14 mouse cellular contexts compared by ENCODE assay signal in the genomic region with DNA sequence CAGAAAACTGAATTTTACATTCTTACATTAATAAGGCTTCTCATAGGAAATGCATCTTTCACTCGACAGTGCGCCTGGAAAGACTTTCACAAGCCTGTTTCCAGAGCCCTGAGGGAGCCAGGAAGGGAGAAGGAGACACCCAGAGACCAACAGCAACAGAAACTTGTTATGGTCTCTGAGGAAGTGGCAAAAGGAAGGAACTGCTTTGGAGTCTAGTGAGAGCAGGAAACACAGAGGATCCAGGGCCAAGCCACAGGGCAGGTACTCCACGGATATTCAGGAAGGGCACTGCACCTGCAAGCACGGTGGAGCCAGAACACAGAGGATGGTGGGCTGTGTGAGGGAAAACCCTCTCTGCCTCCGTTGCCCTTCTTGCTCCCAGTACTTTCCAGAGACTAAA.
DNase-seq lines count a peak whose midpoint lies in the region; ATAC-seq and TF ChIP-seq lines count a peak whose summit lies in the region.
"Had no signal": no experiment of that assay in that cellular context is flagged by ENCODE, and none has a peak within 500 bp of the region (broad histone marks: within the 10 kb centered on the region; RNA-seq: fewer than 3 reads in every experiment).

No protein-coding gene starts in this region.

- H3K27me3 ChIP-seq in midbrain, embryonic 11.5 days (ENCODE audit: control insufficient read depth, insufficient read depth, low read length): no peaks in the 10 kb centered on the region
- no peaks in the 10 kb centered on the region for H3K27me3 ChIP-seq in midbrain, embryonic 16.5 days (ENCODE audit: control insufficient read depth, insufficient read depth, low read depth, low read length)
- H3K27me3 ChIP-seq: intestine, embryonic 15.5 days; midbrain, embryonic 12.5 days had no signal

- peak overlapping the region; percentile 31; the same call in 1 of the 2 replicates for H3K27ac ChIP-seq in gastrocnemius, adult 2 months
- H3K27ac ChIP-seq in midbrain, embryonic 11.5 days (ENCODE audit: low read depth, low read length): no peak overlapping the region
- H3K27ac ChIP-seq in midbrain, embryonic 16.5 days (ENCODE audit: low read length): no peak overlapping the region
- H3K27ac ChIP-seq: intestine, embryonic 15.5 days; midbrain, embryonic 12.5 days had no signal

- intact Hi-C loops in gastrocnemius, adult 2 months (cut with DNase I): no loop called here
- intact Hi-C loops in gastrocnemius, postnatal 36 days (cut with DNase I): no loop called here

- H3K9ac ChIP-seq in midbrain, embryonic 11.5 days (ENCODE audit: low read length): no peak overlapping the region
- H3K9ac ChIP-seq in midbrain, embryonic 16.5 days (ENCODE audit: low read depth, low read length): no peak overlapping the region
- H3K9ac ChIP-seq: intestine, embryonic 15.5 days; midbrain, embryonic 12.5 days had no signal

- WGBS in midbrain, embryonic 11.5 days: 85% methylated on average over 5 of the region's 5 CpGs
- 86% methylated on average over 5 of the region's 5 CpGs for WGBS in midbrain, embryonic 16.5 days

- no peaks in the 10 kb centered on the region for H3K4me1 ChIP-seq in midbrain, embryonic 11.5 days (ENCODE audit: control insufficient read depth, insufficient read depth, low read length)
- H3K4me1 ChIP-seq in midbrain, embryonic 16.5 days (ENCODE audit: control insufficient read depth, insufficient read depth, low read length): no peaks in the 10 kb centered on the region
- H3K4me1 ChIP-seq: intestine, embryonic 15.5 days; midbrain, embryonic 12.5 days had no signal

- TF ChIP-seq CTCF in gastrocnemius, adult 2 months (IDR thresholded peaks at IDR 0.05): no peak

- peak; percentile 13 for DNase-seq in gastrocnemius, adult 2 months
- no peak for DNase-seq in gastrocnemius, postnatal 36 days
- peak; percentile 28 for DNase-seq in midbrain, embryonic 11.5 days (ENCODE audit: low spot score, missing footprints)
- peak; percentile 35 for DNase-seq in kidney, postnatal 14 days
- no peak for DNase-seq in retina, postnatal 1 day
- DNase-seq: B cell, adult 2 months; cerebellum, adult 9-11 months; liver had no signal

- no peaks in the 10 kb centered on the region for H3K36me3 ChIP-seq in midbrain, embryonic 11.5 days (ENCODE audit: control insufficient read depth, insufficient read depth, low read length)
- no peaks in the 10 kb centered on the region for H3K36me3 ChIP-seq in midbrain, embryonic 16.5 days (ENCODE audit: control insufficient read depth, insufficient read depth, low read length)
- H3K36me3 ChIP-seq: intestine, embryonic 15.5 days; midbrain, embryonic 12.5 days had no signal

- H3K4me2 ChIP-seq in midbrain, embryonic 11.5 days: no peak overlapping the region
- H3K4me2 ChIP-seq in midbrain, embryonic 16.5 days (ENCODE audit: low read length): no peak overlapping the region
- H3K4me2 ChIP-seq: intestine, embryonic 15.5 days; midbrain, embryonic 12.5 days had no signal

- no peak overlapping the region for H3K4me3 ChIP-seq in gastrocnemius, adult 2 months
- H3K4me3 ChIP-seq in midbrain, embryonic 11.5 days (ENCODE audit: low read depth, low read length): no peak overlapping the region
- no peak overlapping the region for H3K4me3 ChIP-seq in midbrain, embryonic 16.5 days (ENCODE audit: low read depth, low read length)
- H3K4me3 ChIP-seq: intestine, embryonic 15.5 days; midbrain, embryonic 12.5 days had no signal

- no peak for ATAC-seq in midbrain, embryonic 11.5 days (ENCODE audit: low FRiP score)
- no peak for ATAC-seq in midbrain, embryonic 16.5 days
- peak; percentile 63 for ATAC-seq in megakaryocyte, adult 5-6 weeks (ENCODE audit: poor library complexity, severe bottlenecking)
- no peak for ATAC-seq in frontal cortex, adult (ENCODE audit: low TSS enrichment)
- ATAC-seq: forebrain, embryonic 16.5 days; intestine, embryonic 15.5 days had no signal

- H3K9me3 ChIP-seq in midbrain, embryonic 11.5 days (ENCODE audit: control insufficient read depth, low read length): no peaks in the 10 kb centered on the region
- no peaks in the 10 kb centered on the region for H3K9me3 ChIP-seq in midbrain, embryonic 16.5 days (replicated peaks; ENCODE audit: control insufficient read depth, low read length, poor library complexity, severe bottlenecking)
- H3K9me3 ChIP-seq: intestine, embryonic 15.5 days; midbrain, embryonic 12.5 days had no signal

Comparison
In these comparisons a context has a peak if more than half of its experiments do, and no peak if none do; other contexts are left out.
1. DNase-seq: peak in gastrocnemius, adult 2 months (single experiment), midbrain, embryonic 11.5 days (single experiment) and kidney, postnatal 14 days (single experiment); none in gastrocnemius, postnatal 36 days (0 of 2) and retina, postnatal 1 day (single experiment).